Mouse (Mus musculus) layer of hippocampus, adult 11-12 months (tissue): ENCODE data around the gene Atp1a1.

ENCODE experiments used
- DNase-seq: peaks from one replicate; pipeline ENCODE4 v3.0.0; 2022; ENCODE audit warnings: low spot score

Gene Atp1a1

GRCm38 (mm10) chr3:101611813-101612491 lies 7.5 kb upstream of the Atp1a1 start:
- no peak for DNase-seq

- no peak for DNase-seq
Measured at GRCm38 (mm10) chr3:101611012-101611812, 6.7 kb upstream of the Atp1a1 start.

- no peak for DNase-seq
Measured at GRCm38 (mm10) chr3:101609302-101609701, 4.8 kb upstream of the Atp1a1 start.

GRCm38 (mm10) chr3:101606861-101607455 lies 2.5 kb upstream of the Atp1a1 start:
- no peak for DNase-seq

GRCm38 (mm10) chr3:101605721-101606120 lies 1.2 kb upstream of the Atp1a1 start:
- DNase-seq: no peak

GRCm38 (mm10) chr3:101605291-101605690 lies 807 bp upstream of the Atp1a1 start:
- no peak for DNase-seq

- peak; percentile 70 for DNase-seq
Measured at GRCm38 (mm10) chr3:101603661-101604549, 579 bp downstream of the Atp1a1 start.

GRCm38 (mm10) chr3:101603194-101603593 lies 1.3 kb downstream of the Atp1a1 start:
- no peak for DNase-seq

GRCm38 (mm10) chr3:101602511-101603055 lies 1.9 kb downstream of the Atp1a1 start:
- DNase-seq: no peak

- DNase-seq: no peak
Measured at GRCm38 (mm10) chr3:101601687-101602086, 2.8 kb downstream of the Atp1a1 start.

- DNase-seq: no peak
Measured at GRCm38 (mm10) chr3:101601003-101601525, 3.4 kb downstream of the Atp1a1 start.

GRCm38 (mm10) chr3:101599920-101600741 lies 4.4 kb downstream of the Atp1a1 start:
- DNase-seq: no peak

- no peak for DNase-seq
Measured at GRCm38 (mm10) chr3:101599191-101599919, 5.1 kb downstream of the Atp1a1 start.

GRCm38 (mm10) chr3:101598231-101598905 lies 6.1 kb downstream of the Atp1a1 start:
- peak; percentile 51 for DNase-seq

GRCm38 (mm10) chr3:101597317-101598096 lies 7.0 kb downstream of the Atp1a1 start:
- DNase-seq: no peak

GRCm38 (mm10) chr3:101596686-101597085 lies 7.8 kb downstream of the Atp1a1 start:
- DNase-seq: no peak

- no peak for DNase-seq
Measured at GRCm38 (mm10) chr3:101595866-101596630, 8.4 kb downstream of the Atp1a1 start.

- no peak for DNase-seq
Measured at GRCm38 (mm10) chr3:101594982-101595381, 9.5 kb downstream of the Atp1a1 start.
